28 mouse cellular contexts compared by ENCODE assay signal in genomic region chr11:99314594-99314993, GRCm38 (mm10). TPM values are rescaled to one million over a fixed set of nuclear protein-coding genes. Genes with fewer than 3 reads are reported as not detected.
"Had no signal": no experiment of that assay in that cellular context is flagged by ENCODE, and none has a peak within 500 bp of the region (broad histone marks: within the 10 kb centered on the region; RNA-seq: fewer than 3 reads in every experiment).

No protein-coding gene starts in this region.

- H3K9me3 ChIP-seq: midbrain, embryonic 10.5 days; midbrain, embryonic 12.5 days; neural tube, embryonic 13.5 days; neural tube, embryonic 15.5 days had no signal

- H3K9ac ChIP-seq: lung, embryonic 14.5 days; midbrain, embryonic 12.5 days; neural tube, embryonic 13.5 days; neural tube, embryonic 15.5 days had no signal

- H3K4me1 ChIP-seq: midbrain, embryonic 12.5 days; neural tube, embryonic 13.5 days had no signal

- H3K27ac ChIP-seq: midbrain, embryonic 10.5 days; midbrain, embryonic 12.5 days; neural tube, embryonic 13.5 days; neural tube, embryonic 15.5 days had no signal

- H3K27me3 ChIP-seq: midbrain, embryonic 12.5 days; neural tube, embryonic 13.5 days; neural tube, embryonic 15.5 days had no signal

- H3K36me3 ChIP-seq: midbrain, embryonic 10.5 days; midbrain, embryonic 12.5 days; neural tube, embryonic 13.5 days; neural tube, embryonic 15.5 days had no signal

- DNase-seq: lung, adult 18-20 months; lung, embryonic 14.5 days; lung, postnatal 4 days; midbrain, embryonic 14.5 days; retina, postnatal 1 day; right cerebral cortex, adult 18-20 months; right cerebral cortex, postnatal 25 days; right cerebral cortex, postnatal 4 days; spleen, adult 18-20 months; thymus, adult 18-20 months; thymus, postnatal 25 days; thymus, postnatal 4 days had no signal

- H3K4me2 ChIP-seq: lung, embryonic 14.5 days; midbrain, embryonic 12.5 days; neural tube, embryonic 13.5 days; neural tube, embryonic 15.5 days had no signal

- H3K4me3 ChIP-seq: midbrain, embryonic 10.5 days; midbrain, embryonic 12.5 days; myocyte; neural tube, embryonic 13.5 days; neural tube, embryonic 15.5 days had no signal

- ATAC-seq: midbrain, embryonic 16.5 days had no signal

RNA-seq across cellular contexts. Expression of gene Krt25, which starts 8.2 kb away (rescaled TPM):
- total RNA-seq: megakaryocyte, adult 5-6 weeks; megakaryocyte-erythroid progenitor cell, adult 5-6 weeks had no signal
- polyA plus RNA-seq: limb, embryonic 14.5 days; lung, embryonic 14.5 days; lung, embryonic 16.5 days; midbrain, embryonic 10.5 days; midbrain, embryonic 12.5 days; midbrain, embryonic 14.5 days; myocyte; small intestine, adult 2 months; stomach, embryonic 14.5 days; urinary bladder, adult 2 months had no signal

RNA-seq across cellular contexts. Expression of gene Krt26, which starts 23.2 kb away (rescaled TPM):
- total RNA-seq: megakaryocyte, adult 5-6 weeks; megakaryocyte-erythroid progenitor cell, adult 5-6 weeks had no signal
- polyA plus RNA-seq: limb, embryonic 14.5 days; lung, embryonic 14.5 days; lung, embryonic 16.5 days; myocyte; small intestine, adult 2 months; stomach, embryonic 14.5 days; stomach, embryonic 16.5 days; thymus, postnatal 0 days; urinary bladder, adult 2 months had no signal

RNA-seq across cellular contexts. Expression of gene Krt24, which starts 29.5 kb away (rescaled TPM):
- total RNA-seq: megakaryocyte, adult 5-6 weeks; megakaryocyte-erythroid progenitor cell, adult 5-6 weeks had no signal
- polyA plus RNA-seq: lung, embryonic 14.5 days; lung, embryonic 16.5 days; midbrain, embryonic 10.5 days; midbrain, embryonic 12.5 days; midbrain, embryonic 14.5 days; midbrain, embryonic 16.5 days; myocyte; neural tube, embryonic 11.5 days; neural tube, embryonic 15.5 days; small intestine, adult 2 months; stomach, embryonic 16.5 days; urinary bladder, adult 2 months had no signal

RNA-seq across cellular contexts. Expression of gene Krt27, which starts 36.3 kb away (rescaled TPM):
- total RNA-seq: megakaryocyte, adult 5-6 weeks; megakaryocyte-erythroid progenitor cell, adult 5-6 weeks had no signal
- polyA plus RNA-seq: limb, embryonic 14.5 days; lung, embryonic 14.5 days; lung, embryonic 16.5 days; midbrain, embryonic 10.5 days; midbrain, embryonic 12.5 days; midbrain, embryonic 14.5 days; midbrain, embryonic 16.5 days; myocyte; neural tube, embryonic 11.5 days; small intestine, adult 2 months; stomach, embryonic 14.5 days; stomach, embryonic 16.5 days; urinary bladder, adult 2 months had no signal
